8 mouse cellular contexts compared by ENCODE assay signal in the genomic region with DNA sequence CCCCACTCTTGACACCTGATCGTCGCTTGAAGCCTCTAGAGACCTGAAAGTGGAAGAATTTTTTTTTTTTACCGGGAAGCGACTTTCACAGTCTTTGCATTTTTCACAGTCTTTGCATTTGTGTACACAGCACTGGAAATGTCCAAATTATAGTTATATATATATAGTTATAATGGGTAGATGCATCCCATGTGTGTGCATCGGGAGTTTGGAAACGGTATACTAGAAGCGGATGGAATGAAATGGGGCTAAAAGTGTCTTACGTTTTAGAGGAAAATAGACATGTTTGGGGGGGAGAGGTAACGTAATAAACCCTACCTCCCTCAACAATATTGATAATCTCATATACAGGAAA. TPM values are rescaled to one million over a fixed set of nuclear protein-coding genes. Genes with fewer than 3 reads are reported as not detected.
A peak's percentile ranks its signal among the peaks of the same experiment; 100 is the strongest.
DNase-seq lines count a peak whose midpoint lies in the region; ATAC-seq and TF ChIP-seq lines count a peak whose summit lies in the region.

No protein-coding gene starts in this region.

- no peaks in the 10 kb centered on the region for H3K27me3 ChIP-seq in liver, adult 2 months (ENCODE audit: control insufficient read depth, insufficient read depth, low read length)
- no peaks in the 10 kb centered on the region for H3K27me3 ChIP-seq in embryonic facial prominence, embryonic 15.5 days
- H3K27me3 ChIP-seq in intestine, embryonic 15.5 days (replicated peaks) = no peaks in the 10 kb centered on the region
- H3K27me3 ChIP-seq in neural tube, embryonic 12.5 days (replicated peaks) = no peaks in the 10 kb centered on the region

- H3K9me3 ChIP-seq in embryonic facial prominence, embryonic 15.5 days (replicated peaks) = no peaks in the 10 kb centered on the region
- H3K9me3 ChIP-seq in intestine, embryonic 15.5 days = no peaks in the 10 kb centered on the region; the same call in 1 of the 2 replicates
- no peaks in the 10 kb centered on the region for H3K9me3 ChIP-seq in neural tube, embryonic 12.5 days

- no peak overlapping the region for H3K4me3 ChIP-seq in liver, adult 2 months (ENCODE audit: insufficient read depth, low read depth, low read length)
- H3K4me3 ChIP-seq in embryonic facial prominence, embryonic 15.5 days (replicated peaks) = peak overlapping the region; percentile 92
- peak overlapping the region; percentile 95 for H3K4me3 ChIP-seq in intestine, embryonic 15.5 days (replicated peaks)
- peak overlapping the region; percentile 87 for H3K4me3 ChIP-seq in neural tube, embryonic 12.5 days

- H3K4me2 ChIP-seq in embryonic facial prominence, embryonic 15.5 days (replicated peaks) = peak overlapping the region; percentile 75
- peak overlapping the region; percentile 52 for H3K4me2 ChIP-seq in intestine, embryonic 15.5 days (replicated peaks)
- H3K4me2 ChIP-seq in neural tube, embryonic 12.5 days (replicated peaks) = peak overlapping the region; percentile 78

- DNase-seq in liver, adult 2 months (ENCODE audit: extremely low read depth, low read depth, low spot score) = no peak
- no peak for DNase-seq in liver
- no peak for DNase-seq in spleen, postnatal 36 days (ENCODE audit: low spot score in 2 of 2)
- DNase-seq in adipocyte (ENCODE audit: low spot score) = no peak
- no peak for DNase-seq in cerebellum, postnatal 10 days

- no peaks in the 10 kb centered on the region for H3K36me3 ChIP-seq in liver, adult 2 months (ENCODE audit: control insufficient read depth, insufficient read depth, low read length)
- H3K36me3 ChIP-seq in embryonic facial prominence, embryonic 15.5 days = no peaks in the 10 kb centered on the region
- no peaks in the 10 kb centered on the region for H3K36me3 ChIP-seq in intestine, embryonic 15.5 days
- no peaks in the 10 kb centered on the region for H3K36me3 ChIP-seq in neural tube, embryonic 12.5 days

- no peak for TF ChIP-seq CTCF in liver, adult 2 months (IDR thresholded peaks at IDR 0.05; ENCODE audit: low read depth, low read length)

- peaks cover 13% of the 10 kb centered on the region for H3K79me2 ChIP-seq in liver, adult 2 months (ENCODE audit: control insufficient read depth, insufficient read depth, low read length)

- no peak for TF ChIP-seq POLR2A in liver, adult 2 months (IDR thresholded peaks at IDR 0.05; ENCODE audit: extremely low read depth, insufficient read depth, low read length)

- peaks cover 8% of the 10 kb centered on the region; the same call in 1 of the 2 replicates for H3K4me1 ChIP-seq in liver, adult 2 months (ENCODE audit: control insufficient read depth, insufficient read depth, low read length)
- H3K4me1 ChIP-seq in embryonic facial prominence, embryonic 15.5 days = peaks cover 3% of the 10 kb centered on the region; the same call in 1 of the 2 replicates
- H3K4me1 ChIP-seq in intestine, embryonic 15.5 days (replicated peaks) = peaks cover 3% of the 10 kb centered on the region; the same call in 1 of the 2 replicates
- peaks cover 12% of the 10 kb centered on the region for H3K4me1 ChIP-seq in neural tube, embryonic 12.5 days

- H3K9ac ChIP-seq in liver, adult 2 months (ENCODE audit: low read depth, low read length) = peak overlapping the region; percentile 20; the same call in 1 of the 2 replicates
- peak overlapping the region; percentile 26; the same call in 1 of the 2 replicates for H3K9ac ChIP-seq in embryonic facial prominence, embryonic 15.5 days
- no peak overlapping the region for H3K9ac ChIP-seq in intestine, embryonic 15.5 days
- peak overlapping the region; percentile 90 for H3K9ac ChIP-seq in neural tube, embryonic 12.5 days

- ATAC-seq in embryonic facial prominence, embryonic 15.5 days (ENCODE audit: insufficient number of reproducible peaks, low FRiP score, low TSS enrichment, low read depth) = no peak
- ATAC-seq in intestine, embryonic 15.5 days = no peak
- 0 out of 2 replicates have a peak, but pooled peaks have one; percentile 26 for ATAC-seq in neural tube, embryonic 12.5 days (ENCODE audit: low FRiP score, low read depth)

- H3K27ac ChIP-seq in liver, adult 2 months (replicated peaks; ENCODE audit: insufficient read depth, low read depth, low read length) = no peak overlapping the region
- no peak overlapping the region for H3K27ac ChIP-seq in embryonic facial prominence, embryonic 15.5 days (replicated peaks)
- H3K27ac ChIP-seq in intestine, embryonic 15.5 days = no peak overlapping the region
- no peak overlapping the region for H3K27ac ChIP-seq in neural tube, embryonic 12.5 days

- 31% methylated on average over 9 of the region's 9 CpGs for WGBS in liver, adult 2 months
- WGBS in embryonic facial prominence, embryonic 15.5 days = 14% methylated on average over 9 of the region's 9 CpGs
- WGBS in intestine, embryonic 15.5 days = 30% methylated on average over 9 of the region's 9 CpGs
- WGBS in neural tube, embryonic 12.5 days = 30% methylated on average over 9 of the region's 9 CpGs

RNA-seq across cellular contexts. Expression of a gene that starts 0.4 kb away (rescaled TPM):
- total RNA-seq in liver, adult 2 months (2014; rRNA removed) = 11.2 and 18.4 TPM in 2 replicates
- 14.4 and 19.1 TPM in 2 replicates for polyA plus RNA-seq in liver, adult 2 months (2012; rRNA removed)
- 49.7 and 53.0 TPM in 2 replicates for polyA plus RNA-seq in embryonic facial prominence, embryonic 15.5 days (2015; fragmentation: Nextera tagmentation; extraction: Ambion mirVana)
- 41.8 and 43.1 TPM in 2 replicates for polyA plus RNA-seq in intestine, embryonic 15.5 days (2015; fragmentation: Nextera tagmentation; extraction: Ambion mirVana)
- polyA plus RNA-seq in neural tube, embryonic 12.5 days (2016; fragmentation: Nextera tagmentation; extraction: Ambion mirVana) = 71.3 and 71.4 TPM in 2 replicates
